Comparison of ENCODE assay signal across 8 mouse cellular contexts in genomic region chr13:5861157-5862002, GRCm38 (mm10). TPM values are rescaled to one million over a fixed set of nuclear protein-coding genes. Genes with fewer than 3 reads are reported as not detected.
DNase-seq lines count a peak whose midpoint lies in the region; ATAC-seq and TF ChIP-seq lines count a peak whose summit lies in the region.

Gene Klf6 (plus strand): TSS chr13:5861482.

- no peaks in the 10 kb centered on the region for H3K9me3 ChIP-seq in megakaryocyte, embryonic 14.5 days

- TF ChIP-seq CTCF in cortical plate, adult 2 months (IDR thresholded peaks at IDR 0.05; ENCODE audit: extremely low read depth, insufficient read depth, low read length): no peak

- H3K27me3 ChIP-seq in megakaryocyte, embryonic 14.5 days (replicated peaks): no peaks in the 10 kb centered on the region

- H3K4me3 ChIP-seq in cortical plate, adult 2 months (ENCODE audit: insufficient read depth, low read length): peak within 1 kb of the TSS; percentile 100
- H3K4me3 ChIP-seq in megakaryocyte, embryonic 14.5 days (replicated peaks): peak within 1 kb of the TSS; percentile 97

- peak; percentile 99 for DNase-seq in gastrocnemius, adult 8-10 months (ENCODE audit: low spot score in 2 of 2)
- peak; percentile 93 for DNase-seq in hindlimb bud, embryonic 11.5 days (ENCODE audit: extremely low spot score, low read depth, low spot score)
- DNase-seq in left cerebral cortex, adult 8-10 months (ENCODE audit: low spot score in 2 of 2): peak; percentile 99 to 100
- DNase-seq in right cerebral cortex, postnatal 10 days (ENCODE audit: low spot score in 2 of 2): peak; percentile 100
- peak; percentile 95 for DNase-seq in urinary bladder, postnatal 25 days (ENCODE audit: low spot score)

- H3K36me3 ChIP-seq in megakaryocyte, embryonic 14.5 days (replicated peaks; ENCODE audit: low read length): peaks cover 33% of the 10 kb centered on the region

- peak; percentile 79 for ATAC-seq in activated CD4-positive, CD25-positive, alpha-beta regulatory T cell, adult 4 months

- H3K27ac ChIP-seq in cortical plate, adult 2 months (ENCODE audit: insufficient read depth, low read length): peak within 1 kb of the TSS; percentile 99

- peaks cover 2% of the 10 kb centered on the region; the same call in 1 of the 2 replicates for H3K4me1 ChIP-seq in cortical plate, adult 2 months (ENCODE audit: control insufficient read depth, insufficient read depth, low read length)
- peaks cover 36% of the 10 kb centered on the region for H3K4me1 ChIP-seq in megakaryocyte, embryonic 14.5 days

- TF ChIP-seq POLR2A in cortical plate, adult 2 months (IDR thresholded peaks at IDR 0.05; ENCODE audit: extremely low read depth, insufficient read depth, low read length): peak; percentile 100

RNA-seq across cellular contexts. Expression of gene Klf6, which starts in this region (rescaled TPM):
- polyA plus RNA-seq in activated CD4-positive, CD25-positive, alpha-beta regulatory T cell, adult 4 months (2017; shearing (Covaris generic)): 100 to 1,000 TPM; 111 to 134 TPM
- 25.7 and 27.5 TPM in 2 replicates for polyA plus RNA-seq in cortical plate, adult 2 months (2012; rRNA removed)
- total RNA-seq in gastrocnemius, adult 8-10 months (2022): 10 to 100 TPM; 15.9 to 31.8 (median 21.1) TPM
- total RNA-seq in left cerebral cortex, adult 8-10 months (2022): 10 to 100 TPM; 50.2 to 54.2 (median 51.2) TPM
- polyA plus RNA-seq in megakaryocyte, embryonic 14.5 days (2012; ENCODE audit: insufficient read depth, low replicate concordance): 51.6 and 132 TPM in 2 replicates

Comparison
In these comparisons a context has a peak if more than half of its experiments do, and no peak if none do; other contexts are left out.
1. Peak in every context shown above with its lines: DNase-seq, ATAC-seq, H3K4me3 ChIP-seq and H3K27ac ChIP-seq.